Mouse (Mus musculus) adrenal gland, adult 8-10 months (tissue): ENCODE measurements at regions not wholly inside any gene's neighbourhood (a gene's known extent, or its start where the extent isn't known, plus 50 kb on each side); places are given as distances from the start of the nearest gene placed in this dataset.

Experiments used
- DNase-seq: peaks from one replicate; pipeline ENCODE4 v3.0.0; 2022

DNA sequence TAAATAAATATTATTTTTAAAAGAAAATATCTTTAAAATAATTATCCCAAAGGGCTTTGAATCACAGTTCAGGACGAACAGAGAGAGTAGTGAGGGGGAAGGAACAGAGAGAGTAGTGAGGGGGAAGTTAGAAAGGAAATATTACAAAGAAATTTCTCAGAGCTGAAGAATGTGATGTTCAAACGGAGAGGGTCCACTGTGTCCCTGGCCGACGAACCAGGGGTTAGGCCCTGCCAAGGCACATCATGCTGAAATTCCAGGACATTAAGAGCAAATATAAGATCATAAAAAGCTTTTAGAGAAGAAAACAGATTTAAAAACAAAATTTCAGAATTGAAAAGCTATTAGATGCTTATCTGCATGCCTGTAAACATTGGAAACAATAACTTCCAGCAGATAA lies 61.6 kb downstream of the Skor1 start:
- no peak for DNase-seq

DNA sequence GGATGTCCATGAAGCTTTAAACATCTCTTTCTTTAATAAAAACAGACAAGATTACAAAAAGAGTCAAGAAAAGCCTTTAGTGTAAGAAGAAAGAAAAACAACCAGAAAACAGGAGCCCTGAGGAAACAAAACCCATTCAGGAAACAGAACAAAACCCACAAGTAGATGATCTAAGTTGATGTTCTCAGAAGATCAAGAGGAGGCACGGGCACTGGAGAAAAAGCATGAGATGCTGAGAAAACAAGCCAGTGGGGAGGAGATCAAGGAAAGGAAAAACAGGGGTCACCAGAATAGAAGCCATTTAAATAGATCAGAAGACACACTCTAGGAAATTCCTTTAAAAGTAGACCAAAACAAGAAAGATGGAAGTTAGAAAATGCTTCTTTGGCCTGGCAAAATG lies 62.1 kb downstream of the Skor1 start:
- DNase-seq = no peak

DNA sequence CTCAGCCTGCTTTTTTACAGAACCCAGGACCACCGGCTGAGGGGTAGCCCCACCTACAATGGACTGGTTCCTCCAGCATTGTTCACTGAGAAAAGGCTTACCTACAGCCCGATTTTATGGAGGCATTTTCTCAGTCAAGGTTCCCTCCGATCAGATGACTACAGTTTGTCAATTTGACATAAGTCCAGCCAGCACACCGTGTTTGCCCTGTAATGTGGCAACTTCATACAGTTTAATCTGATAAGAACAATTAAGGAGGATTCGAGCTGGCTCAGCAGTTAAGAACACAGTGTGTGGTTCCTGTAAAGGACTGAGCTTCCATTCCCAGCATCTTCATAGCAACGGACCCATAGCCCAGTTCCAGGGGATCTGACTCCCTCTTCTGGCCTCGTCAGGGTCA lies 65.9 kb downstream of the Skor1 start:
- no peak for DNase-seq

DNA sequence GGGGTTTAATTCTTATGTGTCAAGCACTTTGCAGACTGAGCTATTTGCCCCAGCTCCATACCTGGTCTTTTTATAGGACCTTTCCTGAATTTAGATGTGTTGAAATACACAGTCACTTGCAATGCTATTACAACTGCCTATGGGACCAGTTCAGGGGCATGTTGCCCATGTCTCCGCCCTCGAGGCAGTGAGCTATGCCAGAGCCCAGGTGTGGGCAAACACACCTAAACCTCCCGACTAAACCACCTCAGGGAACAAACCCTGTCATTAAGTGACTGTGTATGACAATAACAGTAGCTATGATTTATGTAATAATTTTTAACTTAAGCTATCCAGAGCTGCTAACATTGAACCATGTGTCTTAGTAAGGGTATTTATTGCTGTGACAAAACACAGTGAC lies 66.5 kb downstream of the Skor1 start:
- no peak for DNase-seq

DNA sequence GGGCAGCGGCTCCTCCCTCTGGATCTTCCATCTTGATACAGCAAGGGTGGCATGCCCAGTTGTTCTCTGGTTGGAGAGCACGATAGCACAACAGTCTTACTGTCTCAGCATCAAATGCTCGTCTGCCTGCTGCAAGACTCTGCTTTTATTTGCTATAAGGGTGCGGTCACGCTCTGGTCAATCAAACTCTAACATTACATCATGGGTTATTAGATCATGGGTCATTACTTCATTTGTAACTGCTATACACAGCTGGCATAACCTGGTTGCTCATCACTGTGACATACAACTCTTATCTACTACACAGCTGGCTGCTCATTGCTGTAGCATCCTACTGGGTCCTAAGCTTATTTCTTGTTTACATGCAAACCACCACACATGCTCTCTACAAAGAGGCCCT lies 68.4 kb downstream of the Skor1 start:
- no peak for DNase-seq

DNA sequence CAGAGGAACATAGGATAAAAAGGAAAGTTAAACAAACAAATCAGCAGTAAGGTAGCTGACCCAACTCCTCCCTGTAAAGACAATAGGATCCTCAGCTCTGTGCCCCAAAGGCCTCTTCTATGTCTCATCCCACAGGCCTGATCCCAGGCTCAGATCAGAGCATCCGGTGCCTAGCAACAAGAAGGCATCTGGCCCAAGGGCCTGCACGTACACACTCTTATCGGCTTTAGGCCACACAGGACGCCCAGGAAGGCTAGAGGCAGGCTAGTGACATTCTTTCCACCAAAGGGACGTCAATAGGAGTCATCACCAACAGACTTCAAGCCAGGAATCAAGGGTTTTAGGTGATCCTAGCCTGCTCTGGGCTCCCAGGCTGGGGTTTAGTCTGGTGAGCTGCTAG lies 73.5 kb downstream of the Skor1 start:
- DNase-seq = no peak

DNA sequence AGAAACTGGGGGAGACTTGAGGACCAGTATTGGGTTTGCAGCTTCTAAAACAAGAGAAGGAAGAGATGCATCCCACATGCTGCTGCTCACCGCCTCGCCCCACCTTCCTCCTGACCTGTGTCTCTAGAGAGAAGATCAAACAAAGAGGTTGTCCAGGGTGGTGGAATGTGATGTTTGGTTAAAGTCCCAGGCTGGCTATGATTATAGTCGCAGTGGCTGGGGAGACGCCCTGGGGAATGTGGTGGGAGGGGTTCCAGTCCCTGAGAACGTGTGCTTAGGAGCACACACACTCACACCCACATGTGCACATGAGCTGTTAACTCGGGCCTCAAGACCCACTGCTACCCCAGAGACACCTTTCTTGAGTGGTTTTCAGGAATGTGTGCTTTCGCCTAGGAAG lies 74.0 kb downstream of the Skor1 start:
- DNase-seq = no peak

DNA sequence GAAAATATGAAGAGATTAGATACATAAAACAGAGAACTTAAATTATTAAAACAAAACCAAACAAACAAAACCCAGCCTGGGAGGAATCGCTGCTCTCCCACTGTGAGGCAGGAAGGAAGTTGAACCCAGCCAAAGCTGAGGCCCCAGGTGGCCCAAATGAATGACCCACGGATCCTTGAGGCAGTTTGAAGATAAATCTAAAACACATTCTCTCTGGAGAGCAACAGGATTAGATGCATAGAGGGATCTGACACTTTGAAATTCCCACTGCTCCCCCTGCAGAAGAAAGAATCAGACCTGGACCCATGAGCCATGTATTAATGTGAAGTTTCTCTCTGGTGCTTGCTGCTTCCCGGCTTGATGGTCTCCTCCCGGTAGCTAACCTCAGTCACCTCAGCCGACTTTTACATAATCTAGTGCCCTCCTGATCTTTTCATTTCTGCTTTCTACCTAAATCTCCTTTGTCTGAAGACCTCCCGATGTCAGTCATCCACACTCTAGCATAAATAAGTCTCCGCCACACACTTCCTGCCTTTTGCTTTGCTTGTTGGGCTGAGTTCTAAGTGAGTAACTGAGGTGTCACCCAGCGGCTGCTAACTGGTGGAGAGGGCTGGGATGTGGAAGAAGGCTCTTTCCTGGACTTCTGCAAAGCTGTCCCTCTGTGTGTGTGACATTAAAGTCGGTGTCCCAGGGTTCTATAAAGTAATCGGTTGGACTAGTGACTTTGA lies 74.6 kb downstream of the Skor1 start:
- no peak for DNase-seq

DNA sequence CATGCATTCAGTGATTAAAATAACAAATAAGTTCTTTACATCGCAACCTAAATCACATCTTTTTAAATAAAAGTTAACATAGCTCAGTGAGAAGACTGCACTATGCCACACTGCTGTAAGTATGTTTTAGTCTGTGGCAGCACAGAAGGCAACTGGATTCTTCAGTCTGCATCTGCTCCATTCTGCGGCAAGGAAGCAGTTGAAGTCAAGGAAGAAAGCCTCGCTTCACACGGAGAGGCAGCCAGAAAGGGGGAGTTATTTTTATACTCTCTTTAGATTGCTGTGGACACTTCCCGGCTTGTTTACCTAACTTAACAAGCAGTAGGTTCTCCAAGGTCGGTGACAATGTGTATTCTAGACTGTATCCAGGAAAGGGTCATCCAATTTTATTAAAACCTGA lies 77.7 kb downstream of the Skor1 start:
- no peak for DNase-seq

DNA sequence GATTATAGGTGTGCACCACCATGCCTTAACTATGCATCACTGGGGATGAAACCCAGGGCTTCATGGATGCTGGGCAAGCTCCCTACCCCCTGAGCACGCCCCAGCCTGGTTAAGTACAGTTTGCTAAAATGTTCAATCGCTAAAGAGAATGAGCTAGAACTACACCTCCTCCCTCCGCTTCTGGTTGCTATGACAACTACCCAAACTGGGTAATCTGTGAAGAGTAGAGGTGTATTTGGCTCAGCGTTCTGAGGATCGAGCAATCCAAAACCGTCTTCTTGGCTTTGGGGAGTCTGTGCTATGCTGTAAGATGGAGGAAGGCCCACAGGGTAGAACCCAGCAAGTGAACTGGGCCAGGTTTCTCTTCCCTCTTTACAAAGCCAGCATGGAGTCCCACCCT lies 78.8 kb downstream of the Skor1 start:
- no peak for DNase-seq

DNA sequence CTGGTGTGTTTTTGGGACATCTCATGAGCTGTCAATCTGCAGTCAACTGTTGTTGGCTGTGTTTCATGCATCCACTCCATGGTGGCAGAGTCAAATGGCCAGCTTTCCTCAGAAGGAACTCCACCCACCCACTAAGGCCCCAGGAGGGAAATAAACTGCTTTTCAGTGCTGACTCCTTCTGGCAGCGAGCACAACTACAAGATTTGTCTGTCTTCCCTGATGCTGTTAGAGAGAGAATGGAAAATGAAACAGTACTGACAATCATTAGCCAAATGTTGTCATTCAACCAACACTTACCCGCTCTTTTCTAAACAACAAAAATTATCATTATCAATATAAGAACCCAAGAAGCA lies 79.3 kb upstream of the Pias1 start:
- DNase-seq = no peak

DNA sequence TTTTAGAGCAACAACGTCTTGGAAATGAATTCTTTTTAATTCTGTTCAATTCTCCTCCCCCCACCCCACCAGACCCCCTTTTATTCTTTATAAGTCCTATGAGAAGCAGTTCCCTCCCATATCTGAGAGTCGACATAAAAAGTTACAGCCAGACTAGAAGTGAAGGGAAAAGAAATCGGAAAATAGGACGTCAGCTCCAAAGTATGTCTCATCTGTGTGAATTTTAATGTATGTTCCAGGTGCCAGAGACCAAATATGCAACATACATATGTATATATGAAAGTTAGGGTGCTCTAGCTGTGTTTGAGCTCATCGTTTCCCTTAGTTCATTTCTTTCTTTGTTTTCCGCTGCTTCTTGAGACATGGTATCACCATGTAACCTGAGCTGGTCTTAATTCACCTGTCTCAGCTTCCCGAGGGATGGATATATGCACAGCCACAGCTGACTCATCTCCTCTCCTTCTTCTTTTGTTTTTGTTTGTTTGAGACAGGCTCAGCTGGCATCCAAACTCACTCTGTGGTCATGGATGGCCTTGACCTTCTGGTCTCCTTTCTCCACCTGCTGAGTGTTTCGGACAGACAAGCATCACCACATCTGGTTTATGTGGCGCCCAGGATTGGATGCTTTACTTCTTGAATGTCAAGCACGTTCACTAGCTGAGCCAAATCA lies 78.8 kb upstream of the Pias1 start:
- no peak for DNase-seq

DNA sequence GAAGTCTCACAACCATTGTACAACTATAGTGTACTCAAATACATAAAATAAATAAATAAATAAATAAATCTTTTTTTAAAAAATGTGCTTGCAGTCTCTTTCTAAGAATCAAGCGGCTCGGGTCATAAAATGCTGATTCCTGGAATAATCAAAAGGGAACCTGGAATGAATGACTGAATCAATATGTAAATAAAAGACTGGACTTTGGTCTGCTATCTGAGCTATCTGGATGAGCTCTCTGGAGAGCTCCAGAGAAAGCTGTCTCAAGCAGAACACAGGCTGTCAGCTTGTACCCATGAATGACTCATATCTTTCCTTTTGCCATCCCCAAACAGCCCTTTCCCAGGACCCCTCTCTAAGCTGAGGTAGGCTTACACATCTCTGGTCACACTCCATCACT lies 75.8 kb upstream of the Pias1 start:
- DNase-seq = no peak

DNA sequence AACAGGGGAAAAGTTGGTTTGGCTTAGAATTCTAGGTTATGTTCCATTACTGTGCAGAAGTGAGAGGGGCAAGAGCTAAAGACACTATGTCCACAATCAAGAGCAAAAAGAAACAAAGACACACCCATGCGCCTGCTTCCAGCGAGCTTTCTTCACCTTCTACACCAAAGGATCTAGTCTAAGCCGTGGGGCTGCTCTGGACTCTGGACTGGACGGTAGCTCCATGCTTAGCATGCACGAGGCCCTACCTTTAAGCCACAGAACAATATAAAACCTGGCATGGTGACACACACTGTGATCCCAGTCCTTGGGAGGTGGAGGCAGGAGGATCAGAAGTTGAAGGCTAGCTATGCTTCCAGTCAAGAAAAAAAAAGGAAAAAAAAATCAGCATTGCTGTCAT lies 73.0 kb upstream of the Pias1 start:
- DNase-seq = no peak

DNA sequence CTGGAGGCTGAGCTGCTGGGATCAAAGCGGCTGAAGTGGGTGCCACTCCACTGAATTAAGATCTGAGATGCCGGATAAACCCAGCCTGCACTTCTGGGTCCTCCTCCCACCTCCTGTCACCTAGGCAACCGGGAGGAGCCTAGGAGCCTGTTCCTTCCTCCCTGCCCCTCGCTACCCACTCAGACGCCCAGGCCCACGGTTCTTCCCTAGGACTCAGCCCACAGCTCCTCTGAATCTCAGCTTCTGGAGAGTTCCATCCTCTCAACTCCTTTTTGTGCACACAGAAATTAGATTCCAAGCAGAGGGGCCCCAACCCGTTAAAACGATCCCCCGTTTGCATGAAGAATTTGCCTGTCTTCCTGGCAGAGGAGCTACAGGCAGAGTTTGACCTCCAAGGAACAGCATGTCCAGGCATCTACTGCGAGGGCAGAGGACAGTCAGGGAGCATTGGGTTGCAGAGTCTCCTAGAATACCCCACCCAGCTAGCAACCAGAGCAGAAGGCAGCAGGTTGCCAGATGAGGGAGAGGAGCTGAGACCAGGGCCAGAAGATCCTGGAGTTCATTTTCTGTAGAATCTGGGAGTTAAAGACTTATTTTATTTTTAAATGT lies 71.6 kb upstream of the Pias1 start:
- DNase-seq = peak; percentile 55

DNA sequence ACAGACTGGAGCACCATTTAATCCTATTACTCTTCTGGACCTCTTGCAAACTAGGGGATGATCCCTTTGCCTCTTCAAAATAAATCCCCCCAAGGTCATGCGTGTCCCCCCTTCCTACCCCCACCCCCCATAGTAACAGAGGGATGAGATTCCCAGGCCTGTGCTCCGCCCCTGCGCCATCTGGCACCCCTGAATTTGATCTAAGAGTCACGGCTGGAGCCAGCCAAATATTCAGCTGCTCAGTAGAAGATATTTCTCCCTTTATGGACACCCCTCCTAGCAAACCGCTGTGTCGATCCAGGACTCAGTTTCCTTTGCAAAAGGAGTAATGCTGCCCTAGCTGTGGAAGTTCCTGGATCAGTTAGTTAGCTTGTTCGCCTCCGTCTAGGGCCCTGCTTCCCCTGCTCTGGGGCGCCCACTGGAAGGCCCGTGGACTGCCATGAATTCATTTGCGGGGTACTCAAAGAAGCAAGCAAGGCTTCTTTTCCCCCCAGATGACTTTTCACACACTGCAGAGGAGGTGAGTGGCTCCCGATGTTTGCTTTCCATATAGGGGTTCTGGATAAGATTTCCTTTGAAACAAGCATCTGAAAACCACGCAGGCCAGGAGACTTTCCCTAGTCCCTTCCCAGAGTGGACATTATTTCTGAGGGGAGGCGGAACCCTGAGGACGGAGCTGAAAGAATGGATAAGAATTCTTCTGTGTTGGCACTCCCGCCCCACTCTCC lies 70.9 kb upstream of the Pias1 start:
- DNase-seq = no peak

DNA sequence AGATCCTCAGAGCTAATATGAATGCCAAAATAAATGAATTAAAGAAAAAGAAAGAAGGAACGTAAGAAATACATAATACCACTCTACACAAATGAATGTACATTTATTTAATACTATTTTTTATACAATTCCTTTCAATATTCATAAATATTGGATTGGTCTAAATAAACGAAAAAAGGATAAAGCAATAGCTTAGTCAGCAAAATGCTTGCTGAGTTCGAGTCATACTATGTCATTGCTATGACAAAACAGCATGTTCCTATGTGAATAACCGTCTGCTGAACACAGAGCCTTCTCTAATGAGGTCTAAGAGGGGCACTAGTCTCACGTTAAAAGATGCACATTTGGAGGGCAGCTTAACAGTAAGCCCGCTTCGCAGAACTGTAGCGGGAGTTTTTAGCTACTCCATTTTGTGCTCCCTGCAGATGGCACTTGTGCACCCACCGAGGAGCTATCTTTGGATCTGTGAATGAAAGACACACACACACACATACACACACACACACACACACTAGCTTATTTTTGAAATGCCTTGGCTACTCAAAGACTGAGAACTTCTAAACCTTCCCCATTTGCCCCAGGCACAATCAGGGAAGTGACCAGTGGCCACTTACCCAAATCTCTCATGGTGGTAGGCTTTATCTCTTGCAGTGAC lies 69.1 kb upstream of the Pias1 start:
- DNase-seq = no peak

DNA sequence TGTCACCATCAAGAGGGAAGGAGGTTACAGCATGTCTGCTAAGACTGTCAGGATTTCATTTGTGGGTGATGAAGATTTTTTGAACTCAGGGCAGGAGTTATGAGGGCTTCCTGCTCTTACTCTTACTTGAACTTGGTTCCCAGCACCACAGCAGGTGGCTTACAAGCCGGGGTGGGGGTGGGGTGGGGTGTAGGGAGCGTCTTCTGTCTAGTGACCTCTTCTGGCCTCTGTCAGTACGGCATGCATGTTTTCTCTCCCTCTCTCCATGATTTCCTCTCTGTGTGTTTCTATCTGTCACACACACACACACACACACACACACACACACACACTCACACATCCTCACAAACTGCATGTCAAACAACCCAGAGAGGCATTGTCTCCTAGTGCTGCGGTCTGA lies 64.5 kb upstream of the Pias1 start:
- no peak for DNase-seq

DNA sequence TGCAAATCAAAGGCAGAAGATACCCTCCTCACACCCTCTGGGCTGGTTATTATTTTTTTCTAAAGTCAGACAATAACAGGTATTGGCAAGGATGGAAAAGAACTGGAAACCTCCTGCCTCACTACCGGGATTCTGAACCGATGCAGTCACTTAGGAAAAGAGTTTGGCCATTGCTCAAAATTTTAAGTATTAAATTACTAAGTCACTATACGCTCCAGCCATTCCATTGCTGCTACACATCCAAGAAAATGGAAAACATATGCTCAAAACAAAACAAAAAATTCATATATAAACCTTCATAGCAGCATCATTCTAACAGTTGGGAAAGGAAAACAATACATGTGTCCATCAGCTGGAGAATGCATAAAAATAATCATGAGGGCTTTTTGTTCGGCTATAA lies 63.9 kb upstream of the Pias1 start:
- DNase-seq = no peak

DNA sequence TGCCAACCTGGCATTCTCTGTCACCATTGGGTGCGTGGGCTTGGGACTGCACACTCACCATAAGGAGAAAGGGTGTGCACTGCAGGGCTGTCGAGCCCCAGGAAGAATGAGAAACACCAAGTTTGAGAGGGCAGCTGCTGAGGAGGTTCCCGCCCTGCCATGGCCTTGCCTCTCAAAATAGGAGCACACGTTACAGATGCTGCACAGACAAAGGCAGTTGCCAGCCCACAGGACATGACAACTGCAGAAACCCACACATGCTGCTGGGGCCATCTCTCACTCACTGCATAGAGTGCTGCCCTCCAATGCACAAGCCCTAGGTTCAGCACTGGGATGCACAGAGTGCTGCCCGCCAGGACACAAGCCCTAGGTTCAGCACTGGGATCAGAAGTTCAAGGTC lies 61.6 kb upstream of the Pias1 start:
- no peak for DNase-seq

DNA sequence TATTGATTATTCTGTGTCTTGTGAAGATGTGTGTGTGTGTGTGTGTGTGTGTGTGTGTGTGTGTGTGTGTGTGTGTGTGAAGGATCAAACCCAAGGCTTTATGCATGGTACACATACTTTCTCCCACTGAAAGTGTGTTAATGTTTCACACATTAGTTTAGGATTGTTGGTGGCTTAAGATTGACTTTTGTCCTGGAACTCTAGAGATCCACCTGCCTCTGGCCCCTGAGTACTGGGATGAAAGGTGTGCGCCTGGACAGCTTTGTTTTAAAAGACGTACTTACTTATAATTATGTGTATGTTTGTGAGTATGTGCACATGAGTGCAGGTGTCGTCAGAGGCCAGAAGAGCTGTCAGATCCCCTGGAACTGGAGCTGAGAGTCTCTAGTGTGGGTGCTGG lies 59.3 kb upstream of the Pias1 start:
- DNase-seq = no peak

DNA sequence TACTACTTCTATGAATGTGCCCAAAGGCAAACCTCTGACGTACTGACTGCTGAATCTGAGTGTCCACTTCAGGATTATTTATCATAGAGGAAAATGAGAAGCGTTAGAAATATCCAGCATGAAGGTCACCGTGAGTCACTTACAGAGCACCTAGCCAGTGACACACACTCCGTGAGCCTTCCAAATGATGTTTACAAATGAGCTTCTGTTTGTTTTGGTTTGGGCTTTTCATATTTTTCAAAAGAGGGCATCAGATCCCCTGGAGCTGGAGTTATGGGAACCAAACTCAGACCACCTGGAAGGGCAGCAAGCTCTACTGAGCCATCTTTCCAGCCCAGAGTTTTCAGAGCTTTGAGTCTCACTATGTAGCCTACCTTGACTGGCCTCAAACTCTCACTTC lies 57.8 kb upstream of the Pias1 start:
- DNase-seq = no peak

DNA sequence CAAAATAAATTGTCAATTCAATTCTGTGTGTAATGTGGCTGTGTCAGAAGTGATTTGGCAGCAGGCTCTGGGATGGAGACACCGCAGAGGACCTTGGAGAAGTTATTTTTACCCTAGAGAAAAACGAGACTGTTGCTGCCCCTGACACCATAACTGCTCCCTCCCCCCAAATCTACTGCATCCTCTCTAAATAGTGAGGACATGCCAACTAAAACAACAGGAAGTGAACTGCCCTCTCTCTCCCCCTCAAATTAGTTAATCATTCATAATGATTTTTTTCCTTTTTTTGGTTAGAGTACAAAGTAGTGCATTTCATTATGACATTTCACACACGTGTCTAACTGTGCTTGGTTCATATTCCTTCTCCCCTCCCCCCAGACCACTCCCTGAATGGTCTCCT lies 55.6 kb upstream of the Pias1 start:
- no peak for DNase-seq
